Mouse (Mus musculus) 3T3-L1 (cell line): ENCODE measurements around the gene Etv2.

ENCODE experiments used
- DNase-seq: peaks from one replicate; pipeline ENCODE4 v3.0.0-alpha.2; 2015; ENCODE audit warnings: low read depth, low spot score

The Etv2 gene

GRCm38 (mm10) chr7:30588676-30589434 is 46.8 kb downstream of the Etv2 start, which contains the start of gene Kmt2b:
Gene Kmt2b (minus strand): TSS chr7:30588726.
- peak; percentile 98 for DNase-seq

DNA sequence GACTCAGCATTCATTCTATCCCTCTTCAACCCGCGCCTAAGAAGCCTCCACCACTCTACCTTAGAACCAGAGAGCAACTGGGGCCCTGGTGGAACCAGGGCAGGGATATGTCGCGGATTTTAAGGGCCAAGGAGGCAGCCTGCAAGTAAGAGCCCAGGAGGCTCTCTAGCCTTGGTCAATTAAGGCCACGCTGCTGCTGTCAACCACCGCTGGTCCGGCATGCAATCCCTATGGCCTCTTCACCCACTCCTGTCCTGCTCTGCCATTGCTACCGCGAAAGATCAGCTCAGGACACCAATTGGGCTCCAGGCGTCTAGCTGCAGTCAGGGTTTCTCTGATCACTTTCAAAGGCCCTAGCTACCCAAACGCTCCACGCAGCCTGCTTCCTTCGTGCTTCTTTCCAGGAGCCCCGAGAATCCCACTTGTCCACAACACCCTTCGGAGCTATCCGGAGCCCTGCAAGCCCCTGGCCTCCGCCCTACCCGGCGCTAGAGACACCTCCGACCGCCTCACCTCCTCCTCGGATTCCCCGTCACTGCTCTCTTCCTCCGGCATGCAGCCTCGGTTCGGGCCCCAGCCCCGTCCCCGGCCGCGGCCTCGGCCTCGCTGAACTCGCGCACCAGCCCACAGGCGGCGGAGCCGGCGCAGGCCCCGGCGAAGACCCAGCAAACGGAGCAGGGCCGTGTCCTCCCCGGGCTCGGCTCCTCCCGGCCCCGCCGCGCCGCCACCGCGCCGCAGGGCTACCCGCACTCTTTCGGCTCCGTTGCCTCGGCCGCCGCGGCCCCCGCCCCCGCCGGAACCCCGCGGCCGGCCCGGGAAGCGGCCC is 47.6 kb downstream of the Etv2 start:
- peak; percentile 35 for DNase-seq

- no peak for DNase-seq
These were observed 49.1 kb downstream of the Etv2 start for GRCm38 (mm10) chr7:30586455-30587020.

GRCm38 (mm10) chr7:30585170-30585569 is 50.5 kb downstream of the Etv2 start:
- DNase-seq: no peak

DNA sequence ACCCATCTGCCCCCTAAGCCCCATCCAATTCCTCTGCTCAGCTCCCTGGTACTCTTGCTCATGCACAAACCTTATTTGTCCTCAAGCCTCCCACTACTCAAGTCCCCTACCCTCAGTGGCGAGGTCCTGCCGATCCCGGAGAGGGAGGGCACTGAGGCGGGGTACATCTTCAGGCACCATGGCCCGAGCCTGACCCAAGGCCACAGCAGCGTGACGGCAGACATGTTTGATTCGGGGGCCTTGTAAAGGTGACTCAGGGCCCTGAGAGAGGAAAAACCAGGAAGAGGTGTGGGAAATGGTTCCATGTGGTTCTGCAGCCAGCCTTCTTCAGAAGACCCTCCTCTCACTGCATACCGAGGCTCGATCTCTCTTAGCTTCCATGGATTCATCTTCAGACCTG is 51.3 kb downstream of the Etv2 start:
- no peak for DNase-seq
